22 mouse cellular contexts compared by ENCODE assay signal in the genomic region with DNA sequence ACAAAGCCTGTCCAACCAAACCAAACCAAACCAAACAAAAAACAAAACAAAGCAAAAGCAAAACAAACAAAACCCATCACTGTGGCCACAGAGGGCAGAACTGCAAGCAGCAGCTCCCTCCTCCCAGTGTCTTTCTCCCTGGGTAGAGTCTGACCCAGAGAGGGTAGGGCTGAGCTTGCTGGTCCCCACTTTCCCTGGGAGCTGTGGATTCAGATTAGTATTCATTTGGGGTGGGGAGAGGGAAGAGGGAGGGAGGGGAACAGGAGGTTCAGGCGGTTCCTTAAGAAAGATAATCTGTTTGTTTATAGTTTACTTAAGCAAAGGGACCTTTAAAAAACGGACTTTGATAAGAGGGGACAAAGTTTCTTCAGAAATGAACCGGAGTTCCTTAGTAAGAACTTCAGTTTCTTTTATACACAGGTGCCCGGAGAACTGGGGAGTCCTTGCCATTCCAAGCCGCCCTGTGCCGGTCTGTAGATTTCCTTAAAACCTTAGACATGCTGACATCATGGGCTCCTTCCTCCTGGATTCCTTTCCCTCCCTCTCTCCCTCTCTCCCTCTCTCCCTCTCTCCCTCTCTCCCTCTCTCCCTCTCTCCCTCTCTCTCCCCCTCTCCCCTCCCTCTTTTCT. TPM values are rescaled to one million over a fixed set of nuclear protein-coding genes. Genes with fewer than 3 reads are reported as not detected.
DNase-seq lines count a peak whose midpoint lies in the region; ATAC-seq and TF ChIP-seq lines count a peak whose summit lies in the region.
"Had no signal": no experiment of that assay in that cellular context is flagged by ENCODE, and none has a peak within 500 bp of the region (broad histone marks: within the 10 kb centered on the region; RNA-seq: fewer than 3 reads in every experiment).

Gene Kcnj15, plus strand, starts transcription at position 293 of the 629 bp plus-strand sequence.

- no peaks in the 10 kb centered on the region for H3K79me2 ChIP-seq in heart, adult 2 months (replicated peaks; ENCODE audit: control insufficient read depth, insufficient read depth, low read length)

- no peaks in the 10 kb centered on the region; the same call in 1 of the 2 replicates for H3K4me1 ChIP-seq in heart, adult 2 months (ENCODE audit: control insufficient read depth, insufficient read depth, low read length)
- H3K4me1 ChIP-seq in lung, adult 2 months (ENCODE audit: control insufficient read depth, insufficient read depth, low read length) = peaks cover 4% of the 10 kb centered on the region
- H3K4me1 ChIP-seq in embryonic facial prominence, embryonic 13.5 days = peaks cover 30% of the 10 kb centered on the region
- peaks cover 21% of the 10 kb centered on the region for H3K4me1 ChIP-seq in limb, embryonic 14.5 days (ENCODE audit: control insufficient read depth, insufficient read depth, low read length)
- H3K4me1 ChIP-seq: hindbrain, embryonic 15.5 days; intestine, embryonic 15.5 days had no signal

- H3K9me3 ChIP-seq in embryonic facial prominence, embryonic 13.5 days = no peaks in the 10 kb centered on the region
- H3K9me3 ChIP-seq in limb, embryonic 14.5 days (ENCODE audit: control insufficient read depth, low read length) = no peaks in the 10 kb centered on the region
- H3K9me3 ChIP-seq: heart, embryonic 13.5 days; hindbrain, embryonic 15.5 days; intestine, embryonic 15.5 days had no signal

- TF ChIP-seq EP300 in heart, adult 2 months (IDR thresholded peaks at IDR 0.05; ENCODE audit: insufficient read depth, low read depth, low read length) = no peak

- H3K4me2 ChIP-seq in embryonic facial prominence, embryonic 13.5 days = peak within 1 kb of the TSS; percentile 14; the same call in 1 of the 2 replicates
- H3K4me2 ChIP-seq in limb, embryonic 14.5 days (replicated peaks; ENCODE audit: low read depth, low read length, severe bottlenecking) = peak within 1 kb of the TSS; percentile 18; the same call in 1 of the 2 replicates
- H3K4me2 ChIP-seq: heart, embryonic 13.5 days; hindbrain, embryonic 15.5 days; intestine, embryonic 15.5 days; liver, embryonic 11.5 days; midbrain, embryonic 11.5 days had no signal

- WGBS in heart, adult 2 months = 35% methylated on average over 6 of the region's 6 CpGs
- 13% methylated on average over 6 of the region's 6 CpGs for WGBS in lung, adult 2 months
- 27% methylated on average over 6 of the region's 6 CpGs for WGBS in embryonic facial prominence, embryonic 13.5 days
- 23% methylated on average over 6 of the region's 6 CpGs for WGBS in limb, embryonic 14.5 days

- no peaks in the 10 kb centered on the region; the same call in 1 of the 2 replicates for H3K27me3 ChIP-seq in heart, adult 2 months (ENCODE audit: control insufficient read depth, insufficient read depth, low read length)
- H3K27me3 ChIP-seq in embryonic facial prominence, embryonic 13.5 days = peaks cover 5% of the 10 kb centered on the region; the same call in 1 of the 2 replicates
- H3K27me3 ChIP-seq in limb, embryonic 14.5 days (ENCODE audit: control insufficient read depth, insufficient read depth, low read length) = no peaks in the 10 kb centered on the region
- H3K27me3 ChIP-seq: hindbrain, embryonic 15.5 days; intestine, embryonic 15.5 days; Patski had no signal

- intact Hi-C loops in heart, adult 2 months (cut with DNase I) = no loop called here

- H3K27ac ChIP-seq in heart, adult 2 months = no peak within 1 kb of the TSS
- peak within 1 kb of the TSS; percentile 39; the same call in 1 of the 2 replicates for H3K27ac ChIP-seq in embryonic facial prominence, embryonic 13.5 days
- no peak within 1 kb of the TSS for H3K27ac ChIP-seq in limb, embryonic 14.5 days (replicated peaks; ENCODE audit: low read depth, low read length)
- H3K27ac ChIP-seq: gastrocnemius, adult 2 months; heart, embryonic 13.5 days; hindbrain, embryonic 15.5 days; intestine, embryonic 15.5 days had no signal

- no peak for ATAC-seq in embryonic facial prominence, embryonic 13.5 days (ENCODE audit: insufficient number of reproducible peaks, insufficient read depth, low FRiP score, low TSS enrichment, low read depth)
- no peak for ATAC-seq in limb, embryonic 14.5 days (ENCODE audit: low FRiP score, low read depth)
- ATAC-seq: CD4-positive, CD25-positive, alpha-beta regulatory T cell, adult 4 months; intestine, embryonic 15.5 days; Patski had no signal

- TF ChIP-seq CTCF in heart, adult 2 months (IDR thresholded peaks at IDR 0.05) = no peak
- TF ChIP-seq CTCF in lung, adult 2 months (IDR thresholded peaks at IDR 0.05; ENCODE audit: insufficient read depth, low read length) = no peak

- no peak within 1 kb of the TSS for H3K9ac ChIP-seq in heart, adult 2 months (ENCODE audit: low read depth, low read length)
- no peak within 1 kb of the TSS for H3K9ac ChIP-seq in embryonic facial prominence, embryonic 13.5 days
- H3K9ac ChIP-seq in limb, embryonic 14.5 days (ENCODE audit: low read depth, low read length, severe bottlenecking) = 0 out of 2 replicates have a peak within 1 kb of the TSS, but pooled peaks have one; percentile 28
- H3K9ac ChIP-seq: heart, embryonic 13.5 days; hindbrain, embryonic 15.5 days; intestine, embryonic 15.5 days had no signal

- no peak for TF ChIP-seq POLR2A in heart, adult 2 months (IDR thresholded peaks at IDR 0.05; ENCODE audit: insufficient read depth, low read depth, low read length)
- no peak for TF ChIP-seq POLR2A in lung, adult 2 months (IDR thresholded peaks at IDR 0.05; ENCODE audit: borderline replicate concordance, extremely low read depth, low read depth, low read length)
- TF ChIP-seq POLR2A in limb, embryonic 14.5 days (IDR thresholded peaks at IDR 0.05; ENCODE audit: borderline replicate concordance, extremely low read depth, insufficient read depth, insufficient read length) = no peak

- H3K36me3 ChIP-seq in heart, adult 2 months (ENCODE audit: control insufficient read depth, insufficient read depth, low read length) = no peaks in the 10 kb centered on the region
- H3K36me3 ChIP-seq in embryonic facial prominence, embryonic 13.5 days = no peaks in the 10 kb centered on the region
- no peaks in the 10 kb centered on the region for H3K36me3 ChIP-seq in limb, embryonic 14.5 days (ENCODE audit: control insufficient read depth, insufficient read depth, low read length)
- H3K36me3 ChIP-seq: heart, embryonic 13.5 days; hindbrain, embryonic 15.5 days; intestine, embryonic 15.5 days had no signal

- peak; percentile 48 for DNase-seq in heart, adult 11 months
- DNase-seq in heart, adult 2 months = no peak
- DNase-seq in lung, adult 2 months = peak; percentile 7
- no peak for DNase-seq in lung, postnatal 14 days
- no peak for DNase-seq in limb, embryonic 14.5 days (ENCODE audit: low spot score)
- DNase-seq in spleen, adult 18-20 months = no peak
- no peak for DNase-seq in adrenal gland, adult 18-20 months (ENCODE audit: low spot score in 2 of 2)
- DNase-seq: adrenal gland, postnatal 10 days; cerebellum, adult 9-11 months; gastrocnemius, adult 2 months; heart, postnatal 36 days; right cerebral cortex, postnatal 4 days had no signal

- no peak within 1 kb of the TSS for H3K4me3 ChIP-seq in heart, adult 2 months
- peak within 1 kb of the TSS; percentile 35 for H3K4me3 ChIP-seq in lung, adult 2 months (replicated peaks; ENCODE audit: extremely low read depth, low read depth, low read length)
- no peak within 1 kb of the TSS for H3K4me3 ChIP-seq in embryonic facial prominence, embryonic 13.5 days
- peak within 1 kb of the TSS; percentile 8; the same call in 1 of the 2 replicates for H3K4me3 ChIP-seq in limb, embryonic 14.5 days (replicated peaks; ENCODE audit: low read length)
- H3K4me3 ChIP-seq: gastrocnemius, adult 2 months; heart, embryonic 13.5 days; hindbrain, embryonic 15.5 days; intestine, embryonic 15.5 days had no signal

RNA-seq across cellular contexts. Expression of gene Kcnj15, which starts in this region (rescaled TPM):
- 1 to 10 TPM in 1 of 2 experiments, under 1 TPM in 1; 0.89 to 1.5 TPM for total RNA-seq in heart, adult 2 months (2021)
- polyA plus RNA-seq in heart, adult 2 months (2012; rRNA removed) = 1.2 and 2.6 TPM in 2 replicates
- 27.5 and 34.3 TPM in 2 replicates for polyA plus RNA-seq in lung, adult 2 months (2012; rRNA removed)
- polyA plus RNA-seq in embryonic facial prominence, embryonic 13.5 days (2015; fragmentation: Nextera tagmentation; extraction: Ambion mirVana) = 1.4 and 1.5 TPM in 2 replicates
- 3.3 and 3.5 TPM in 2 replicates for polyA plus RNA-seq in limb, embryonic 14.5 days (2012; rRNA removed)
- polyA plus RNA-seq in limb, embryonic 14.5 days (2014; fragmentation: Nextera tagmentation; extraction: Ambion mirVana) = 3.9 and 4.0 TPM in 2 replicates
- total RNA-seq in adrenal gland, adult 18-20 months (2021) = 1 to 10 TPM in 1 of 2 experiments, under 1 TPM in 1; 0.89 to 1.7 TPM
- total RNA-seq: granulocyte monocyte progenitor cell, adult 5-6 weeks; monocyte, adult 5-6 weeks had no signal

Comparison
In these comparisons a context has a peak if more than half of its experiments do, and no peak if none do; other contexts are left out.
1. DNase-seq: peak in heart, adult 11 months (single experiment) and lung, adult 2 months (single experiment); none in heart, adult 2 months (0 of 2), lung, postnatal 14 days (single experiment), limb, embryonic 14.5 days (single experiment), spleen, adult 18-20 months (0 of 2) and adrenal gland, adult 18-20 months (0 of 2).
2. H3K4me3 ChIP-seq: peak in lung, adult 2 months (single experiment) and limb, embryonic 14.5 days (single experiment); none in heart, adult 2 months (single experiment) and embryonic facial prominence, embryonic 13.5 days (single experiment).